Mouse (Mus musculus): ENCODE data around the gene Rbm15b. TPM values are rescaled to one million over a fixed set of nuclear protein-coding genes. Genes with fewer than 3 reads are reported as not detected.

The Rbm15b gene
- total RNA-seq, 2 experiments from 2014 or later: 59.9 to 61.0 TPM

DNA sequence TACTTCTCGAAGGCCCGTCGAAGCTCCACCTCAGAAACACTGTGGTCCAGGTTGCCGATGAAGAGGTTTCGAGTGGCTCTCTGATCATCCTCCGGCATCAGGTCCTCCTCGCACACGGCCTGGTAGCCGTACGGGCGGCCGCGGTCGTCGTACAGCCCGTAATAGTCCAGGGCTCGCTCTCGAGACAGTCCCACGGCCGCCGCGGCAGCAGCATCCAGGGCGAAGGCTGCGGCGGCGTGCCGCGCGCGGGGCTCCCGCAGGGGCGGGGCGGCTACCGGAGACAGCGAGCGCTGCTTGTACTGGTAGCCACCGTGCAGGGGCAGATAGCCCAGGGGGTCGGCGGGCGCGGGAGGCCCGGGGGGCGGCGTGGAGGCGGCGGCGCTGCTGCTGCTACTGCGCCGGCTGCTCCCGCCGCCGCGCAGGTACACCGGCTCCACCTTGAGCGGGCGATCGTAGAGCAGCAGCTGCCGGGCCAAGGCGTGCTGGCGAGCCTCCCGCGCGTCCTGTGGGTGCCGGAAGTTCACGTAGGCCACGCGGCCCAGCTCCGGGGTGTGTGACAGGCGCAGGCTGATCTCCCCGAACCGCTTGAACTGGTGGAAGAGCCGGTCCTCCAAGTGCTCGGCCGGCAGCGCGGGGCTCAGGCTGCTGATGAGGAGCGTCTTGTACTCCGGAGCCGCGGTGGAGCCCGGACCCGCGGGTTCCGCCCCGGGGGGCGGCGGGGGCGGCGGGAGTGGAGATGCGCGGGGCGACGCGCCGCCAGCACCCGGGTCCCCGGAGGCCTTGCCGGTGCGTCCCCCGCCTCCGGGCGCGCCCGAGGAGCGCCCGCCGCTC is 1.1 kb downstream of the Rbm15b start:
- DNase-seq (ENCODE audit: extremely low spot score in 1 of 2, low spot score in 2 of 2): peak in 1 of 2 experiments; percentile 74
- intact Hi-C loops (cut with DNase I): loop anchor here (5.0 to 10.0 kb wide), 2 partner anchors 406 to 649 kb away; partner anchors contain the start of gene Tmem115

DNA sequence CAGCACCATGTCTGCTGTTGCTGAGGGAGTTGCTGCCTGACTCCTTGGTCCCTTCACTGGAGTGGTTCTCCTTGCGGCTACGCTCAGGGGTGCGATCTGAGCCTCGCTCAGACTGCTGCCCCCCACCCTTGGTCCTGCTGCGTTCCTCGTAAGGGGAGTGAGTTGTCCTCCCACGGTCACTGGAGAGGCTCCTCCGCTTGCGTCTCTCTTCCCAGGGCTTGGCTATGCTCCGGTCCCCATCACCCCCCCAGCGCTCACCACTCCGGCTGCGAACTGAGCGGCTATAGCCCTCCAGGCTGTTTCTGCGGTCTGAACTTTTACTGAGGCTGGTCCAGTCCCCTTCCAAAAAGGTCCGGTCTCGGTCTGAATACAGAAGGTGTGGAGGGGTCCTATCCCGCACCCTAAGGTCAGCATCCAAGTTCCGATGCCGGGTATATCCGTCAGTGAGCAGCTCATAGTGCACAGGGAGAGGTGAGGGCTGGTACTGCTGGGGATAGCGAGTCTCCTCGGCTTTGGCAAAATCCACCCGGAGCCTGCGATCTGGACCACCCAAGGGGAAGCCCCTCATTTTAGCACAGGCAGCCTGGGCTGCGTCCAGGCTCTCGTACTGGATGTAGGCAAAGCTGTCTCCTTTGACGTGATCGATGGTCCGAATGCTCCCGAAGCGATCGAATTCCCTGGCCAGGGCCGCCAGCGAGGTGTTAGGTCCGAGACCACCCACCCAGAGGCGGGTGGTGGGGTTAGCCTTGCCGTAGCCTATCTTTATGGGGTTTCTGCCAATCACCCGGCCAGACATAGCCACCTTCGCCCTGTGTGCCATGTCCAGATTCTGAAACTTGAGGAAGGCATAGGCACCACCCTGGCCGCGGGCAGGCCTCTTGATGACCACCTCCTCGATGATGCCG is 2.0 kb downstream of the Rbm15b start:
- DNase-seq (ENCODE audit: extremely low spot score in 1 of 2, low spot score in 2 of 2): no peak
- intact Hi-C loops (cut with DNase I): loop anchor here (5.0 to 10.0 kb wide), 2 partner anchors 407 to 650 kb away; partner anchors contain the start of gene Tmem115

DNA sequence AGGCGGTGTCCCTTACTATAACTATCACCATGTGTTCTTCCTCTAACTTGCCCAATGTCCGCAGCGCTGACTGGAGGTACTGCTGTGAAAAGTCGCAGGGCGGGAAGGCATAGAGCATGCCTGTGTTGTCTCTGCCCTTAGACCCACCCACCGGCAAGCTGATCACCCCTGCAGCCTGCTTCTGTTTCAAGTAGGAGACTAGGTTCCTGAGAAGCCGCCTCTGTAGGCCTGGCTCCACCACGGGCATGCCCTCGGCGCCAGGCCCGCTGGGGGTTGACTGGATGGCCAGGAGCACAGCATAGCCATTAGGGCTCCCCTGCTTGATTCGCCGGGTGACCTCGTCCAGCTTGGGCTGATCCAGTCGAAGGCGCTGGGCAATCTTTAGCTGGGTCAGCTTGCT is 2.9 kb downstream of the Rbm15b start:
- intact Hi-C loops (cut with DNase I): loop anchor here (10.0 kb wide), 1 partner anchor 650 kb away; the partner anchor contains the start of gene Tmem115
- DNase-seq (ENCODE audit: extremely low spot score in 1 of 2, low spot score in 2 of 2): no peak

DNA sequence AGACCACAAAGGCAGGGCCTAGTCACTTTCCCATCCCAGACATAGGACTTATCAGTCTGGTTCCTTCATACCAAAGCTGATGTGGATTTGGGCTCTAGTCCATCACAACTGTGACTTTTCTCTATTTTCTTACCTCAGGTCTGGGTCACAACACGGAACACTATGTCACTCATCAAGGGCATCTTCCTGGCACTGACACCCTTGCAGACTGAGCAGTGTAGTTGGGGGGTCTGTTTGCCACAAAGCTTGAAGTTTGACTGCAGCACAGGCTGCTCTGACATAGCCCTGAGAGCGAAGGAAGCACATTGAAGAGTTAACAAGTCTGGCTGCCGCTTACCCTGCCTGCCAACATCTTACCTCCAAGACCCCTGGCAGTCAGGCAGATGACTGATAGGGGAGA is 4.1 kb downstream of the Rbm15b start:
- intact Hi-C loops (cut with DNase I): loop anchor here (10.0 kb wide), 1 partner anchor 652 kb away; the partner anchor contains the start of gene Tmem115
- DNase-seq (ENCODE audit: extremely low spot score in 1 of 2, low spot score in 2 of 2): no peak

DNA sequence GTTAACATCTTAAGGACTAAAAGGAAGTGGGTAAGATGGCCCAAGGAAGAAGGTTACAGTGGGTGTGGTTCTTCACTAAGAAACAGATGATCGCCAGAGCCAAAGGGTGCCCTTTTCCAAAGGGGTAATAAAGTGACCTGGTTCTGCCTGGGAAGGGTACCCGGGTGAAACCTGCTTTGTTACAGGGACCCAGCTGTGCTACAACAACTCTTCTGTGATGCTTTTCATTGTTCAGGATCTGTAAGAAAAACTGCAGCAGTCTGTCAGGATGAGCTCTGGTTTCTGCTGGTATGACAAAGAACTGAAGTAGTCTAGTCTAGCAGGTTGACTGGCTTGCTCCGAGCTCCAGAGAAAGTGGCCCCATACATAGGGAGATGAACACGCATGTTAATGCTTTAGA is 5.1 kb downstream of the Rbm15b start:
- DNase-seq (ENCODE audit: extremely low spot score in 1 of 2, low spot score in 2 of 2): no peak
- intact Hi-C loops (cut with DNase I): loop anchor here (10.0 kb wide), 1 partner anchor 653 kb away; the partner anchor contains the start of gene Tmem115

DNA sequence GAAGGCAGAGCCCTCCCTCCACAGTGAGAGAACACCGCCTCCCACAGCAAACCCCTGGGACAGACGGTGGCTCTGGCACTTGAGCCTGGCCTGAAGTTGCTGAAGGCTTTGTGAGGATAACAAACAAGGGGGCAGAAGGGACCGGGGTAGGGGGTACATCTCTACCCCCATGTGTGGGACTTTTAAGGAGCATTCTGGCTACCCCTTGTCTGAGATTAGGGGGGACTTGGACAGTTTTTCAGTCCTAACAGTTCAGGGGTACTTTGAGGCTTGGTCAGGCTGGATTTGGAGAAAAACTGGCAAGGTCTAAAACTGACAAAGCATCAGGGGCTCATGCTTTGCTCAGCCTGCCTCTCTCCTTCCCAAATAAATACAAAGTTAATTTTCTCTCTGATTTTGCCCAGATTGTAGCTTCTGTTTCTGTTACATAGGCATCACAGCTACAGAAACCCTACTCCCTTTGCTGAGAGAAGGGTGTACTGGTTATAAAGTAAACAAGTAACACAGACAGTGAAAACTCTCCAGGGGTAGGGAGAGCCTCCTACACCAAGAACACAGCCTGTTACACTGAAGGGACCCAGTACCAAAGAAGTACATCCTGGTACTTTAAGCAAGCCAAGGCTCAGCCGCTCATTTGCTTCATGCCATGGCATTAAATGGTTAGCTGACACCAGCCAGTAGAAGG is 6.0 kb downstream of the Rbm15b start:
- DNase-seq (ENCODE audit: extremely low spot score in 1 of 2, low spot score in 2 of 2): no peak
- intact Hi-C loops (cut with DNase I): loop anchor here (10.0 kb wide), 1 partner anchor 654 kb away; the partner anchor contains the start of gene Tmem115

DNA sequence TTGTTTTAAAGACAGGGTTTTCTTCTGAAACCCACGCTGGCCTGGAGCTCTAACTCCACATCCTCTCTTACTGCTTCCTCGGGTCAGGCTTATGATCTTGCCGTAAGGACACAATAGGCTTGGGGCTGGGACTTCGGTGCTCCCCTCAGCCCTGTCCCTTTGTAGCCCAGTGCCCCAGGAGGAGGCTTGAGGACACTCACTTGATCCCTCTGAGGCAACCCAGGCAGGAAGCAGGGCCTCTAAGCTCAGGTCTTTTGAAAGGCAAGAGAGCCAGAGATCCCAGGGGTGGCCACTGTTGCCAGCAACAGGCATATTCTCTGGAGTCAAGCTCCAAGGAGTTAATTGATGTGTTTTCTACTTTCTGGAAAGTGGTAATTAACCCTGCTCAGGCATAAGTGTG is 7.8 kb downstream of the Rbm15b start:
- DNase-seq (ENCODE audit: extremely low spot score in 1 of 2, low spot score in 2 of 2): no peak
- intact Hi-C loops (cut with DNase I): no loop called here

DNA sequence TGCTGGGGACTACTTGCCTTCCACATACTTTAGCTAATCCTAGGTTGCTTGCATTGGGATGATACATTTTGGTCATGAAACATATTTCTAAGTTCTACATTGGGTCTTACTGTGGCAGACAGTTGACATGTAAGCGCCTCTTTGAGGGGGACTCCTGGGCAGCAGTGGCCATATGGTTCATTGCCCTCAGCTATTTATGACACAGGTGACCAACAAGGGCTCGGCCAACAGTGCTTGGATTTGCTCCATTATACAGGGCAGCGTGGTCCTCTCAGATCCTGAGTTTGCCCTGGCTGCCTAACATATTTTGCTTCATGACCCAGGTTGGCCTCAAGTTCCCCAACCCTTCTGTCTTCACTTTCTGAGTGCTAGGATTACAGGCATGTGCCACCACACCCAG is 10.6 kb downstream of the Rbm15b start:
- intact Hi-C loops (cut with DNase I): no loop called here
- DNase-seq (ENCODE audit: extremely low spot score in 1 of 2, low spot score in 2 of 2): no peak

DNA sequence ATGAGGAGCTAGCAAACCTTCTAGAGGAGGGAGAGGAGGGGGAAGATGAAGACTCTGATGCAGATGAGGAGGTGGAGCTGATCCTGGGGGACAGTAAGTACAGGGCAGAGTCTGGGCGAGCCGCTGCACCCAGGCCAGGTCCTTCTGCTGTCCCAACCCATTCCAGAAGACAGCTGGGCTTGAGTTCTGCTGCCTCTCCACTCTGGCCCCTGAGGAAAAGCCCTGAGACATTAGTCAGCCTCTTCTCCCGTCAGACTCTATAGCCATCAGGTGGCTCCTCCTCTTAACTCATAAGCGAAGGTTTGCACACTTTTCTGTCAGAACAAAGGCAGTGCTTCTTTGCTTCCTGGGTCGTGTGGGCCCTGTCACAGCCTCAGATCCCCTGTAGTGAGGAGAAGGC is 13.0 kb downstream of the Rbm15b start:
- no peak for DNase-seq (ENCODE audit: extremely low spot score in 1 of 2, low spot score in 2 of 2)
- intact Hi-C loops (cut with DNase I): no loop called here

DNA sequence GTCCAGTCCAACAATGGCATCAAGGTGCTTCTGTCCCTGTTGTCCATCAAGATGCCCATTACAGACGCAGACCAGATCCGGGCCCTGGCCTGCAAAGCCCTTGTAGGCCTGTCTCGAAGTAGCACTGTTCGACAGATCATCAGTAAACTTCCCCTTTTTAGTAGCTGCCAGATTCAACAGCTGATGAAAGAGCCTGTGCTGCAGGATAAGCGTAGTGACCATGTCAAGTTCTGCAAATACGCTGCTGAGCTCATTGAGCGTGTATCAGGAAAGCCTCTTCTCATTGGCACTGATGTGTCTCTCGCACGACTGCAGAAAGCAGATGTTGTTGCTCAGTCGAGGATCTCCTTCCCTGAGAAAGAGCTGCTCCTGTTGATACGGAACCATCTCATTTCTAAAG is 29.2 kb downstream of the Rbm15b start:
- intact Hi-C loops (cut with DNase I): no loop called here
- DNase-seq (ENCODE audit: extremely low spot score in 1 of 2, low spot score in 2 of 2): no peak

DNA sequence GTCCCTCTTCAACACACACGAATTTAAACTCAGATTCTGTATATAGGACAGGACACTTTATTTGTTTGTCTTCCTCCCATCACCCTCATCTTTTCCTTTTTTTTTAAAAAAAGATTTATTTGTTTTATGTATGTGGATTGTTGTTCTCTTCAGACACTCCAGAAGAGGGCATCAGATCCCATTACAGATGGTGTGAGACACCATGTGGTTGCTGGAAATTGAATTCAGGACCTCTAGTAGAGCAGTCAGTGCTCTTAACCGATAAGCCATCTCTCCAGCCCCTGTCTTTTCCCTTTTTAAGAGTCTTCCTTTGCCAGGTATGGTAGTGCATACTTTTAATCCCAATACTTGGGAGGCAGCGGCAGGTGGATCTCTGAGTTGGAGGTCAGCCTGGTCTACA is 30.6 kb downstream of the Rbm15b start:
- intact Hi-C loops (cut with DNase I): no loop called here
- DNase-seq (ENCODE audit: extremely low spot score in 1 of 2, low spot score in 2 of 2): no peak

DNA sequence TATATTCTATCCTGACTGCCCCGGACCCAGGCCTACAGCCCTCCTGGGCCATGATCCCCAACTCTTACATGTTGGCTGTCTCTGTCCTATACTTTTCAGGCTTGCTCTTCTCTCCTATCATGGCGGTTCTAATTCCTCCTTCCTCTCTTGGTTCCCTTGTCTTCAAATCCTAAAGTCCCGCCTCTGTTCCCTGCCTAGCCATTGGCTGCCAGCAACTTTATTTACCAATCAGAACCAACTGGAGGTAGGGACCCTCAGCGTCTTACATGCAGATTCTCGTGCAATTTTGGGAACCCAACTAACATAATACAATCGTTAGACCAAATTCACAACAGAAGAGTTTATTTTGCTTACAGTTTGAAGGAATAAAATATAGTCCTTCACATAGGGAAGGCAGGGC is 44.4 kb downstream of the Rbm15b start:
- DNase-seq (ENCODE audit: extremely low spot score in 1 of 2, low spot score in 2 of 2): no peak
- intact Hi-C loops (cut with DNase I): no loop called here

DNA sequence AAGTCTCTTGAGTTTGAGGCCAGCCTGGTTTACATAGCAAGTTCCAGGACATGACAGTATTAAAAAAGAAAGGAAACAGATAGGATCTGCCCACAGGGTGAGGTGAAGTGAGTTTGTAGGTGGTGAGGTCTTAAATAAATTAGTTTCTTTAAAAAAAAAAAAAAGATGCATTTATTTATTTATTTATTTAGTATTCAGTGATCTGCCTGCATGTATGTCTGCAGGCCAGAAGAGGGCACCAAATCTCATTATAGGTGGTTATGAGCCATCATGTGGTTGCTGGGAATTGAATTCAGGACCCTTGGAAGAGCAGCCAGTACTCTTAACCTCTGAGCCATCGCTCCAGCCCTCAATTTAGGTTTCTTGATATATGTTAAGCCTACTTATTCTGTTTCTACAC is 46.7 kb downstream of the Rbm15b start:
- intact Hi-C loops (cut with DNase I): no loop called here
- no peak for DNase-seq (ENCODE audit: extremely low spot score in 1 of 2, low spot score in 2 of 2)

Other genes with a start within 250 kb of the Rbm15b start
- 10 to 100 TPM; 54.5 to 58.8 TPM for gene Grm2, start 231.3 kb downstream of the Rbm15b start, total RNA-seq (2021)
- gene Tex264, start 201.5 kb downstream of the Rbm15b start, total RNA-seq (2021): 100 to 1,000 TPM in 1 of 2 experiments, 10 to 100 TPM in 1; 90.9 to 104 TPM
- gene Rad54l2, start 98.2 kb downstream of the Rbm15b start, total RNA-seq (2021): 10 to 100 TPM; 21.7 to 21.8 TPM
- 10 to 100 TPM; 18.7 to 22.6 TPM for gene Dcaf1, start 65.6 kb downstream of the Rbm15b start, total RNA-seq (2021)
- 100 to 1,000 TPM; 115 to 125 TPM for gene Manf, start 4.6 kb upstream of the Rbm15b start, total RNA-seq (2021)

Measured in left cerebral cortex, postnatal 10 days (tissue).